Mouse (Mus musculus): ENCODE measurements around the gene March7. TPM values are rescaled to one million over a fixed set of nuclear protein-coding genes. Genes with fewer than 3 reads are reported as not detected.

Gene March7
- polyA plus RNA-seq (2021; fragmentation: Nextera tagmentation), result 34.9 and 43.5 TPM in 2 replicates
- long read RNA-seq, experiment 1, transcript March7-203 (10 exons, 3,594 nt), result major isoform, 64 of 121 reads
- long read RNA-seq, experiment 1, partial matches to known transcripts, result 17 of 121 reads
- long read RNA-seq, experiment 1, other reads (novel, unspliced or antisense), result 39 of 121 reads
- long read RNA-seq, experiment 2, full-length matches to known transcripts, result 156 of 278 reads
- long read RNA-seq, experiment 2, partial matches to known transcripts, result 12 of 278 reads
- long read RNA-seq, experiment 2, other reads (novel, unspliced or antisense), result 110 of 278 reads

DNA sequence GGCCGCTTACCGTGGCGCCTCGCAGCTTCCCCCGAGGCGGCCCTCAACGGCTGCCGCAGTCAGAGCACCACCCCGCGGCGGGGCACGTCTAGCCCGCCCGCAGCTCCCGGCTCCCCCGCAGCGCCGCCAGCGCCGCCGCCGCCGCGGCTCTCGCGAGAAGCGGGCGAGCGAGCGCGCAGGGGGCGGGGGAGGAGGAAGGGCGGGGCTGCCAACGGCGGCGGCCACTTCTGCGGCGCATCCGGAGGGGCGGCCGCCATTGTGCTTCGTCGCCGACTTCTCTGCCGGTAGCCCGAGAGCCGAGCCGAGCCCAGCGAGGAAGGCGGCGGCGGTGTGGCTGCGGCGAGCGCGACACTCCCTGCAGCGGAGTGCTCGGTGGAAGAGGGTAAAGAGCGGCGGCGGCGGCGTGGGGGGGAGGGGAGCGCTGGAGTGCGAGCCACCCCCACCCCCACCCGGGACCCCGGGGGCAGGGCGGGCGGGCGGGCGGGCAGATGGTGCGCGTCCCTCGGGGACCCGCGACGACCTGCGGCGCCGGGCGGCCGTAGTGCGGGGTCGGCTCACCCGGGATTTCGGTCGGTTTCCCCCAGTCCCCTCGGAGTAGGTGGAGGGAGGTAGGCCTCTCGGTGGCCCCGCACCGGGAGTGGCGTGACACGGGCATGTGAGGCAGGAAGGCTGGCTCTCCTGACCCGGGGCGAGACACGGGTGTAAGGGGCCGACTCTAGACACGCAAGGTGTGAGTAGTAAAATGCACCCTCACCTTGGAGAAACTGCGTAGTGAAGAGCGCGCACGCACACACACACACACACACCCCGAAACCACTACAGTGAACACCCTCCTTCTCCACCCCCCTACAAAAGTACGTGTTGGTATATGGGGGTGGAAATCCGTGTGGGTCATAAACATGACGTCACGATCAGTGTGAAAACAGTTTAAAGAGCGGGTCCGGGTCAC lies at the start of gene March7, which contains the start of gene Baz2b:
Gene March7, plus strand, starts transcription at position 185 of the 949 bp plus-strand sequence.
Gene Baz2b, minus strand, starts transcription at position 137 of the 949 bp plus-strand sequence.

DNA sequence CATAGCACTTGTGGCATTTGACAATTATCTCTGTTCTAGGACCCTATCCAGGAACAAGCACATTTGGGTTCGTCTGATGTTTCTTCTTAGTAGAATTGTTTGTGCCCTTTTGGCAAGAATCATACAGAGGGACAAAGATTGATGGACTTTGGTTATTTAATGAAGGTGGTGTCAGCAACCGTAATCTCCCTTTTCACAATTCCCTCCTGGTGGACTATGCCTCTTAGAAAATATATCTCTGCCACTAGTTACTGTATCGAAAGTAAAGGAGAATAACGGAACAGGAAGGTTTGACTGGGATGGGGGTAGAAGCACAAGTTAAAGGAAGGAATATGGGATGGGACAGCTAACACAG lies 74.8 kb downstream of the March7 start, which contains the start of gene Cd302:
Gene Cd302, minus strand, starts transcription at position 22 of the 355 bp plus-strand sequence.

Other genes starting within 250 kb of the March7 start
- 20.3 and 21.0 TPM in 2 replicates for gene Baz2b, start within 50 bp of the March7 start, polyA plus RNA-seq (2021; fragmentation: Nextera tagmentation)
- 62.4 and 63.2 TPM in 2 replicates for gene Cd302, start 74.6 kb downstream of the March7 start, polyA plus RNA-seq (2021; fragmentation: Nextera tagmentation)
- gene Ly75, start 173.4 kb downstream of the March7 start, polyA plus RNA-seq (2021; fragmentation: Nextera tagmentation), result 0.20 and 0.36 TPM in 2 replicates

Measured in layer of hippocampus, adult 6 months (tissue).